Mouse (Mus musculus) naive thymus-derived CD4-positive, alpha-beta T cell, adult 2 months (primary cell): Measurements from ENCODE around the gene Pga5.
A peak's percentile ranks its signal among the peaks of the same experiment; 100 is the strongest.

Experiments used
- DNase-seq: peaks from one replicate; pipeline ENCODE4 v3.0.0-alpha.2; 2011; ENCODE audit warnings: low read depth

Pga5 gene

GRCm38 (mm10) chr19:10677915-10678771, at the start of gene Pga5:
Pga5 (minus strand) TSS chr19:10678071.
- peak; percentile 89 for DNase-seq

GRCm38 (mm10) chr19:10724629-10725363, 46.9 kb upstream of the Pga5 start:
- DNase-seq = no peak

GRCm38 (mm10) chr19:10723649-10724048, 45.8 kb upstream of the Pga5 start:
- DNase-seq = peak; percentile 64

GRCm38 (mm10) chr19:10723084-10723483, 45.2 kb upstream of the Pga5 start:
- DNase-seq = peak; percentile 19

- peak; percentile 21 for DNase-seq
Observed at GRCm38 (mm10) chr19:10721064-10721463, 43.2 kb upstream of the Pga5 start.

- peak; percentile 19 for DNase-seq
Observed at GRCm38 (mm10) chr19:10720524-10720923, 42.7 kb upstream of the Pga5 start.

GRCm38 (mm10) chr19:10719751-10720150, 41.9 kb upstream of the Pga5 start:
- DNase-seq = peak; percentile 12

GRCm38 (mm10) chr19:10718251-10718775, 40.4 kb upstream of the Pga5 start:
- peak; percentile 19 for DNase-seq

GRCm38 (mm10) chr19:10715476-10715875, 37.6 kb upstream of the Pga5 start:
- peak; percentile 61 for DNase-seq

GRCm38 (mm10) chr19:10714682-10715475, 37.0 kb upstream of the Pga5 start:
- DNase-seq = peak; percentile 90

- no peak for DNase-seq
Observed at GRCm38 (mm10) chr19:10714168-10714567, 36.3 kb upstream of the Pga5 start.

- no peak for DNase-seq
Observed at GRCm38 (mm10) chr19:10713551-10713950, 35.7 kb upstream of the Pga5 start.

GRCm38 (mm10) chr19:10712646-10713045, 34.8 kb upstream of the Pga5 start:
- no peak for DNase-seq

- DNase-seq = no peak
Observed at GRCm38 (mm10) chr19:10712194-10712593, 34.3 kb upstream of the Pga5 start.

GRCm38 (mm10) chr19:10710751-10711150, 32.9 kb upstream of the Pga5 start:
- no peak for DNase-seq

- peak; percentile 83 for DNase-seq
Observed at GRCm38 (mm10) chr19:10710088-10710511, 32.2 kb upstream of the Pga5 start.

- DNase-seq = peak; percentile 87
Observed at GRCm38 (mm10) chr19:10709360-10710087, 31.7 kb upstream of the Pga5 start.

- DNase-seq = no peak
Observed at GRCm38 (mm10) chr19:10708900-10709299, 31.0 kb upstream of the Pga5 start.

- no peak for DNase-seq
Observed at GRCm38 (mm10) chr19:10707881-10708280, 30.0 kb upstream of the Pga5 start.

GRCm38 (mm10) chr19:10707087-10707875, 29.4 kb upstream of the Pga5 start:
- DNase-seq = no peak
